Comparison of ENCODE assay signal across 8 mouse cellular contexts in genomic region chr11:103987423-103987822, GRCm38 (mm10). TPM values are rescaled to one million over a fixed set of nuclear protein-coding genes. Genes with fewer than 3 reads are reported as not detected.
DNase-seq lines count a peak whose midpoint lies in the region; ATAC-seq and TF ChIP-seq lines count a peak whose summit lies in the region.

No protein-coding gene starts in this region.

- H3K4me3 ChIP-seq in kidney, embryonic 15.5 days (replicated peaks), result no peak overlapping the region
- no peak overlapping the region for H3K4me3 ChIP-seq in gastrocnemius, adult 2 months
- no peak overlapping the region for H3K4me3 ChIP-seq in liver, adult 2 months (ENCODE audit: insufficient read depth, low read depth, low read length)

- peak; percentile 33 for DNase-seq in kidney, adult 11 months
- peak; percentile 85 to 89 for DNase-seq in cerebellum, postnatal 25 days
- DNase-seq in gastrocnemius, adult 2 months, result peak; percentile 80
- DNase-seq in kidney, adult 8-10 months, result peak; percentile 33 to 61
- DNase-seq in liver, adult 2 months (ENCODE audit: extremely low read depth, low read depth, low spot score), result peak; percentile 43
- DNase-seq in natural killer cell, adult 2 months (ENCODE audit: low spot score in 2 of 2), result peak; percentile 39 to 72
- peak; percentile 89 for DNase-seq in splenic B cell, adult 2 months (ENCODE audit: low read depth, low spot score)

- TF ChIP-seq POLR2A in liver, adult 2 months (IDR thresholded peaks at IDR 0.05; ENCODE audit: extremely low read depth, insufficient read depth, low read length), result no peak

- H3K36me3 ChIP-seq in kidney, embryonic 15.5 days, result peaks cover 27% of the 10 kb centered on the region
- peaks cover 7% of the 10 kb centered on the region; the same call in 1 of the 2 replicates for H3K36me3 ChIP-seq in liver, adult 2 months (ENCODE audit: control insufficient read depth, insufficient read depth, low read length)
- H3K36me3 ChIP-seq in splenic B cell, adult 2 months (ENCODE audit: control insufficient read depth, insufficient read depth, low read length, poor library complexity, severe bottlenecking), result peaks cover 4% of the 10 kb centered on the region; the same call in 1 of the 2 replicates

- H3K27me3 ChIP-seq in kidney, embryonic 15.5 days, result no peaks in the 10 kb centered on the region
- no peaks in the 10 kb centered on the region for H3K27me3 ChIP-seq in liver, adult 2 months (ENCODE audit: control insufficient read depth, insufficient read depth, low read length)
- no peaks in the 10 kb centered on the region for H3K27me3 ChIP-seq in splenic B cell, adult 2 months (ENCODE audit: control insufficient read depth, insufficient read depth, low read length, poor library complexity, severe bottlenecking)

- H3K4me2 ChIP-seq in kidney, embryonic 15.5 days, result no peak overlapping the region

- TF ChIP-seq CTCF in gastrocnemius, adult 2 months (IDR thresholded peaks at IDR 0.05), result peak; percentile 98; the same call in 1 of the 2 replicates
- TF ChIP-seq CTCF in liver, adult 2 months (IDR thresholded peaks at IDR 0.05; ENCODE audit: low read depth, low read length), result peak; percentile 72

- WGBS in kidney, embryonic 15.5 days, result 31% methylated on average over 8 of the region's 8 CpGs
- WGBS in liver, adult 2 months, result 41% methylated on average over 8 of the region's 8 CpGs

- no peaks in the 10 kb centered on the region for H3K4me1 ChIP-seq in kidney, embryonic 15.5 days
- no peaks in the 10 kb centered on the region; the same call in 1 of the 2 replicates for H3K4me1 ChIP-seq in liver, adult 2 months (ENCODE audit: control insufficient read depth, insufficient read depth, low read length)

- no peak overlapping the region for H3K27ac ChIP-seq in kidney, embryonic 15.5 days
- no peak overlapping the region for H3K27ac ChIP-seq in gastrocnemius, adult 2 months
- no peak overlapping the region for H3K27ac ChIP-seq in liver, adult 2 months (replicated peaks; ENCODE audit: insufficient read depth, low read depth, low read length)

- intact Hi-C loops in gastrocnemius, adult 2 months (cut with DNase I), result loop anchor here (1.0 to 5.0 kb wide), 2 partner anchors 184 to 210 kb away; no protein-coding TSS in a partner anchor

- H3K79me2 ChIP-seq in liver, adult 2 months (ENCODE audit: control insufficient read depth, insufficient read depth, low read length), result no peaks in the 10 kb centered on the region

- ATAC-seq in kidney, embryonic 15.5 days (replicated peaks; ENCODE audit: low FRiP score), result no peak

- no peaks in the 10 kb centered on the region for H3K9me3 ChIP-seq in kidney, embryonic 15.5 days (replicated peaks)

- H3K9ac ChIP-seq in kidney, embryonic 15.5 days, result no peak overlapping the region
- no peak overlapping the region for H3K9ac ChIP-seq in liver, adult 2 months (ENCODE audit: low read depth, low read length)

RNA-seq across cellular contexts. Expression of gene Arf2, which starts 20.9 kb away (rescaled TPM):
- polyA plus RNA-seq in kidney, embryonic 15.5 days (2015; fragmentation: Nextera tagmentation; extraction: Ambion mirVana), result 63.5 and 65.6 TPM in 2 replicates
- total RNA-seq in gastrocnemius, adult 2 months (2021), result 10 to 100 TPM; 14.3 to 23.3 TPM
- total RNA-seq in liver, adult 2 months (2014; rRNA removed), result 6.6 and 7.8 TPM in 2 replicates
- polyA plus RNA-seq in liver, adult 2 months (2012; rRNA removed), result 3.8 and 4.3 TPM in 2 replicates

RNA-seq across cellular contexts. Expression of gene Nsf, which starts 33.6 kb away (rescaled TPM):
- polyA plus RNA-seq in kidney, embryonic 15.5 days (2015; fragmentation: Nextera tagmentation; extraction: Ambion mirVana), result 54.6 and 55.8 TPM in 2 replicates
- 10 to 100 TPM; 20.0 to 24.6 TPM for total RNA-seq in gastrocnemius, adult 2 months (2021)
- total RNA-seq in liver, adult 2 months (2014; rRNA removed), result 10.2 and 11.9 TPM in 2 replicates
- 9.8 and 14.0 TPM in 2 replicates for polyA plus RNA-seq in liver, adult 2 months (2012; rRNA removed)

Comparison
In these comparisons a context has a peak if more than half of its experiments do, and no peak if none do; other contexts are left out.
1. DNase-seq: peak in every context shown above with its lines; median percentile 89 in splenic B cell, adult 2 months; 87 in cerebellum, postnatal 25 days; 80 in gastrocnemius, adult 2 months; 56 in natural killer cell, adult 2 months; 47 in kidney, adult 8-10 months; 43 in liver, adult 2 months; 33 in kidney, adult 11 months.